Mouse (Mus musculus) stomach, postnatal 0 days (tissue): ENCODE results near the gene Saysd1.

ENCODE experiments used
- CTCF ChIP-seq: IDR thresholded peaks from 2 replicates; pipeline ENCODE4 v1.5.1; 2016; ENCODE audit warnings: antibody characterized with exemption, low read depth, mild to moderate bottlenecking, moderate library complexity
- EP300 ChIP-seq: optimal IDR thresholded peaks from 2 replicates; pipeline ENCODE3; 2016; ENCODE audit warnings: antibody characterized with exemption

DNA sequence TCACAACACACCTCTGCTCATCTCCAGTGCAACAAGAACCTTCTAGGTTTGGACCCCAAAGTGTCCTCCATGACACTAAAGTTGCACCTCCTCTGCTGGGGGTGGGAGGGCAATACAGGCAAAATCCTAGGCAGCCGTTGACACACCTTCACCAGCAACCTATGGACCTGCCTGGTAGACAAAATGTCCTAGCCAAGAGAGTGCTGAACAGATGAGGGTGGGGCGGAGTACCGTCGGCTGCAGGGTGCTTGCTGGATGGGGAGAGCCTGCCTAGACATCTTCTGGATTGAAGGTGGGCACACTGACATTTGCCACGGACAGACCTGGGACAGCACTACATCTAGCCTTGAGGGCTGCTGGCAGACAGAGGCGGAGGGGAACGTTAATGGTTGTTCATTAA, 26.1 kb upstream of the Saysd1 start:
- TF ChIP-seq EP300: no peak
- no peak for TF ChIP-seq CTCF
